Mouse (Mus musculus) kidney, postnatal 10 days (tissue): ENCODE measurements around the gene Neurl3.

Experiments used
- DNase-seq: peaks from one replicate; pipeline ENCODE4 v3.0.0; 2021; ENCODE audit warnings: mixed read lengths

Neurl3 gene

GRCm38 (mm10) chr1:36296466-36297149 lies 22.1 kb upstream of the Neurl3 start:
- DNase-seq = no peak

- DNase-seq = no peak
Observed at GRCm38 (mm10) chr1:36294402-36294801, 19.9 kb upstream of the Neurl3 start.

- DNase-seq = no peak
Observed at GRCm38 (mm10) chr1:36293470-36293869, 19.0 kb upstream of the Neurl3 start.

- DNase-seq = no peak
Observed at GRCm38 (mm10) chr1:36281849-36282248, 7.4 kb upstream of the Neurl3 start.

GRCm38 (mm10) chr1:36280938-36281337 lies 6.5 kb upstream of the Neurl3 start:
- no peak for DNase-seq

- DNase-seq = peak; percentile 93
Observed at GRCm38 (mm10) chr1:36279202-36279601, 4.7 kb upstream of the Neurl3 start.

GRCm38 (mm10) chr1:36277267-36278060 lies 3.0 kb upstream of the Neurl3 start:
- DNase-seq = peak; percentile 91

- no peak for DNase-seq
Observed at GRCm38 (mm10) chr1:36275635-36276389, 1.3 kb upstream of the Neurl3 start.

- DNase-seq = peak; percentile 83
Observed at GRCm38 (mm10) chr1:36273288-36273687, 1.2 kb downstream of the Neurl3 start.

- DNase-seq = peak; percentile 76
Observed at GRCm38 (mm10) chr1:36272546-36272945, 1.9 kb downstream of the Neurl3 start.

- peak; percentile 40 for DNase-seq
Observed at GRCm38 (mm10) chr1:36271516-36272230, 2.8 kb downstream of the Neurl3 start.

GRCm38 (mm10) chr1:36270666-36271065 lies 3.8 kb downstream of the Neurl3 start:
- DNase-seq = peak; percentile 71

GRCm38 (mm10) chr1:36269121-36269795 lies 5.2 kb downstream of the Neurl3 start:
- DNase-seq = peak; percentile 58

- no peak for DNase-seq
Observed at GRCm38 (mm10) chr1:36267595-36267994, 6.9 kb downstream of the Neurl3 start.

GRCm38 (mm10) chr1:36266293-36266692 lies 8.2 kb downstream of the Neurl3 start:
- no peak for DNase-seq

- DNase-seq = peak; percentile 85
Observed at GRCm38 (mm10) chr1:36263833-36264488, 10.5 kb downstream of the Neurl3 start.

- DNase-seq = no peak
Observed at GRCm38 (mm10) chr1:36261708-36262504, 12.6 kb downstream of the Neurl3 start.

GRCm38 (mm10) chr1:36260418-36260817 lies 14.1 kb downstream of the Neurl3 start:
- no peak for DNase-seq

GRCm38 (mm10) chr1:36259281-36259680 lies 15.2 kb downstream of the Neurl3 start:
- no peak for DNase-seq

- no peak for DNase-seq
Observed at GRCm38 (mm10) chr1:36258631-36259030, 15.8 kb downstream of the Neurl3 start.

GRCm38 (mm10) chr1:36257276-36257675 lies 17.2 kb downstream of the Neurl3 start:
- no peak for DNase-seq
